Mouse (Mus musculus) skeletal muscle tissue, adult 2 months (tissue): ENCODE results near the gene BC034090.

Experiments
- DNase-seq: peaks from one replicate; pipeline ENCODE4 v3.0.0-alpha.2; 2012; ENCODE audit warnings: low read depth, low spot score

BC034090 gene

GRCm38 (mm10) chr1:155242488-155242745 lies 1.8 kb downstream of the BC034090 start:
- DNase-seq = no peak

- no peak for DNase-seq
These were observed 2.4 kb downstream of the BC034090 start for GRCm38 (mm10) chr1:155241701-155242487.

- DNase-seq = peak; percentile 48
These were observed 4.1 kb downstream of the BC034090 start for GRCm38 (mm10) chr1:155239962-155240717.

GRCm38 (mm10) chr1:155239169-155239568 lies 5.1 kb downstream of the BC034090 start:
- DNase-seq = no peak

GRCm38 (mm10) chr1:155238126-155238525 lies 6.1 kb downstream of the BC034090 start:
- no peak for DNase-seq

GRCm38 (mm10) chr1:155237390-155237789 lies 6.9 kb downstream of the BC034090 start:
- DNase-seq = no peak

- no peak for DNase-seq
These were observed 7.8 kb downstream of the BC034090 start for GRCm38 (mm10) chr1:155236306-155237024.

- DNase-seq = no peak
These were observed 8.6 kb downstream of the BC034090 start for GRCm38 (mm10) chr1:155235641-155236040.

GRCm38 (mm10) chr1:155233931-155234607 lies 10.2 kb downstream of the BC034090 start:
- DNase-seq = peak; percentile 75

- no peak for DNase-seq
These were observed 10.9 kb downstream of the BC034090 start for GRCm38 (mm10) chr1:155233378-155233777.

- no peak for DNase-seq
These were observed 11.5 kb downstream of the BC034090 start for GRCm38 (mm10) chr1:155232786-155233185.

GRCm38 (mm10) chr1:155232385-155232784 lies 11.9 kb downstream of the BC034090 start:
- DNase-seq = no peak

GRCm38 (mm10) chr1:155229464-155230411 lies 14.5 kb downstream of the BC034090 start:
- DNase-seq = peak; percentile 71

- DNase-seq = peak; percentile 81
These were observed 20.2 kb downstream of the BC034090 start for GRCm38 (mm10) chr1:155223849-155224554.

- no peak for DNase-seq
These were observed 21.2 kb downstream of the BC034090 start for GRCm38 (mm10) chr1:155223036-155223435.

- peak; percentile 81 for DNase-seq
These were observed 22.1 kb downstream of the BC034090 start for GRCm38 (mm10) chr1:155222101-155222669.

GRCm38 (mm10) chr1:155218924-155219323 lies 25.3 kb downstream of the BC034090 start:
- no peak for DNase-seq

GRCm38 (mm10) chr1:155217865-155218541 lies 26.2 kb downstream of the BC034090 start:
- peak; percentile 41 for DNase-seq

GRCm38 (mm10) chr1:155216844-155217243 lies 27.4 kb downstream of the BC034090 start:
- no peak for DNase-seq
